Mouse (Mus musculus) spleen, postnatal 36 days (tissue): ENCODE results near the gene Gm45062.

ENCODE experiments used
- DNase-seq, 2 experiments: peaks; one replicate each; pipeline ENCODE4 v3.0.0; 2022; ENCODE audit warnings: low spot score in 2 of 2, mixed read lengths in 1 of 2

Gm45062 gene

DNA sequence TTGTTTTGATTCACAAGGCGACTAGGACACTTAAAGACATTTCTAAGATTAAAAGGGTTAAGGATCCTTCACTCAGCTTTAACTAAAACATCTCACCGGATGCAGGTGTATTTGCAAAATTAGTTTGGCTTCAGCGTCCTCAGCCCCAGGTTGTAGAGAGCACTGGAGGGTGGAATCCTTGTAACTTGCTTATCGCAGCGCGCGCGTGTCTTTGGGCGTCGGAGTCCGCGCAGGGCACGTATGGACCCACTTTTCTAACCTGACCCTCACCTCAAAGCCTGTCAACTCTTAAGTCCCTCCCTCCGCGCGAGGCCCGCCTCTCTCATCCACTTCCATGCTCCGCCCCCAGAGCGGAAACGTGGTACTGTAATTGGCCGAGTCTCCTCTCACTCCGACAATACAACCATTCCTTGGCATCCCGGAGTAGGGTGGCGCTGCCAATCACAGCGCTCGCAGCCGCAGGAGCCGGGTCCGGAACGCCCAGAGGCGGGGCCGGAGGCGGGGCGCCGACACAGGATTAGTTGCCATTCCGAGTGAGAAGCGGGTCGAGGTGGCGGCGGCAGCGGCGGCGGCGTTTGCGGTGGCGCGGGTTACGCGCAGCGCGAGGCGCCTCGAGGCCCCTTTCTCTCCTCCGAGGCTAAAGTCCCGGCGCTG lies 249.8 kb downstream of the Gm45062 start:
- DNase-seq = peak; percentile 99 to 100

DNA sequence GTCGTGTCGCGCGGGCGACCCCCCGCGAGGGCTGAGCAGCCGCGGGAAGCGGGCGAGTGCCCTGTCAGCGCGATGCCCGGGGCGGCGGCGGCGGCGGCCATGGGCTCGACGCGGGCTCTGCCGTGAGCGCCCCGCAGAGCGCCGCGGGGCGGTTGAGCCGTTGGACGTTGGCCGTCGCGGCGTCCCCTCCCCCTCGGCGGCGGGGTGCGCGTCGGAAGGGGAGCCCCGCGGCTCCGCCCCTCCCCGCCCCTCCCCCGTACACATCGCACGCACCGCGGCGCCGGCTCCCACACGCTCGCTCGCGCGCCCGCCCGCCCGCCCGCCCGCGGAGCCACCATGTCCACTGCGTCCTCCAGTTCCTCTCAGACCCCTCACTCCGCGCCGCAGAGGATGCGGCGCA lies 250.3 kb downstream of the Gm45062 start, which contains the start of gene Glcci1:
TSS of gene Glcci1 (plus strand) at position 50 of the 400 bp plus-strand sequence.
- DNase-seq = peak; percentile 71 to 74

DNA sequence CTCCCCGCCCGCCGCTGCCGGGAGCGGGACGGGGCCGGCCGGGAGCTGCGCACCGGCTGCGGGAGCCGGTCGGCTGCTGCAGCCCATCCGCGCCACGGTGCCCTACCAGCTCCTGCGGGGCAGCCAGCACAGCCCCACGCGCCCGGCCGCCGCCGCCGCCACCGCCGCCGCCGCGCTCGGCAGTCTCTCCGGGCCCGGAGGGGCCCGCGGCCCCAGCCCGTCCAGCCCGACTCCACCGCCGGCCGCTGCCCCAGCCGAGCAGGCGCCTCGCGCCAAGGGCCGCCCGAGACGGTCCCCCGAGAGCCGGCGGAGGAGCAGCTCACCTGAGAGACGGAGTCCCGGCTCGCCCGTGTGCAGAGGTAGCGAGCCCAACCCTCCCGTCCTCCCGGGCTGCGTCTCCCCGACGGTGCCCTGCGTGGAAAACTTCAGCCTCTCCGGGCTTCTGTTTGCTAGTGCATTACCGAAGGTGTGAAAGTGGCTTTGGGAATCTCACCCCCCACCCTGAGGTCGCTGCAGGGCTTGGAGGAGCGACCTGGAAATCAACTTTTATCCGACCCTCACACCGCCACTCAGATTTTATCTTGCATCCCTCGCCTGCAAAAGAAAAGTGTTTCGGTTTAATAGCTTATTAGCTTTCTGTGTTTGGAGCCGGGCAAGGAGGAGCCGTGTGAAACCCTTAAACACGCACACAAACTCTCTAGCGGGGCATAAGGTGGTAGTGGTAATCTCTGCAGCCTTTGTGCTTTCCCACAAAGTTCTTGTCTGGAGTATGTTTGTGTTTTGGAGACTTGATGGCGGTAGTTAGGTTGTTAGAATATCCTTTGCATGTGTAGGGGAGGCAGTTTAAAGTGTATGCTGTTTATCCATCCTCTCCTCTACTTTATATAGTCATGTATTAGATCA lies 251.0 kb downstream of the Gm45062 start:
- DNase-seq = peak in 1 of 2 experiments; percentile 44

DNA sequence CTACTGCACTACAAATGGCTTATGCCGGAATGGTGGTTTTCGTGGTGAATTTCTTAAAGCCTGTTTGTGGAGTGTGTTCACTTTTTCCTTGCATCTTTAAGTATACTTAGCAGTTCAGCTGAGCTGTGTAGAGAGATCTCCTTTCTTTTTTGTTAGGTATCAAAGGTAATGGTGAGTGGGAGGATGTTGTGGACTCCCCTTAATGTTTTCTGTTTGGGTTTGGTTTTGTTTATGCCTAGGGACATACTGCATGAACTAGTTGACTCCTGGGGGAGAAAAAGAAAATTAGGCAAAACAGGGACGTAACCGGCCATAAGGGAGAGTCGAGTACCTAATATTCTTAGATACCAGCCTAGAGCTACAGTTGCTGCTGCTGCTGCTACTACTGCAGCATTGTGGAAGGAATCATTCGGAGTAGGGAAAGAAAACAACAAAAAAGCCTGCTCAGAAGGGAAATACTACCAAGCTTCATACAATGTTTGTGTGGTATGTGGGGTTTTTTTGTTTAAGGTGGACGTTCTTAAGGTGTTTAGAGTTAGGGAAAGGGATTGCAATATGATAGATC lies 251.7 kb downstream of the Gm45062 start:
- DNase-seq = no peak

DNA sequence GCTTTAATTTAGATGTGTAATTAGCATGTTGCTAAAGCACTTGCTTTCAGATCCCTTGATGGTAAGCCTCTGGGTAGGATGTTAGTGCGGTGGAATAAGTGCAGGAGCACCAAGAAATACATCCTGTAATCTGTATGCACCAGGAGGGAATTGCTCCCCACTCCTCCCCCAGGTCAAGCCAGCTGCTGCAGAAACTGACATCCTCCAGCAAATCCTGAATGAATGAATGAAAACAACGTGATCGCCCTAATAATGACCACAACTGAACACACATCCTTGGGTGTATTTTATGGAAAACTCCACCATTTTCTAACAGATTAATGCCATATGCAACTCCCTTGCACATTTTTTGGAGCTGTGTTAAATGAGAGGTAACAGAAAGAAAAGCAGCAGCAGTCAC lies 252.2 kb downstream of the Gm45062 start:
- no peak for DNase-seq

DNA sequence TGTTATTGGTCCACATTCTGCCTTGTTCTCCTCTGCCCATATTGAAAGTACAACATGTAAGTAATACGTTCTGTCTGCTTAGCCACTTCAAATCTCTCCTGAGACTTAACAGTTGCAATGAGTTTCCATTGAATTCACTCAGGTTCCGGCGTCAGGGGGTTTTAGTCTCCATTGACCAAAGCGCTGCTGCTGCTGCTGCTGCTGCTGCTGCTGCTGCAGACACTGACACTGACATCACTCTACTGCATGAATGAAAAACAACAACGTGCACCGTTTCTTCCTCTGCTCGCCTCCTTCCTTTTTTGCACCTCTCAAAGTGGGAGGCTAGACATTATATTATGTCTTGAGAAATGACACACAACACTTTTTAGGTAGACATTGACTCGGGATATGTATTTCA lies 253.2 kb downstream of the Gm45062 start:
- peak in 1 of 2 experiments; percentile 24 for DNase-seq

DNA sequence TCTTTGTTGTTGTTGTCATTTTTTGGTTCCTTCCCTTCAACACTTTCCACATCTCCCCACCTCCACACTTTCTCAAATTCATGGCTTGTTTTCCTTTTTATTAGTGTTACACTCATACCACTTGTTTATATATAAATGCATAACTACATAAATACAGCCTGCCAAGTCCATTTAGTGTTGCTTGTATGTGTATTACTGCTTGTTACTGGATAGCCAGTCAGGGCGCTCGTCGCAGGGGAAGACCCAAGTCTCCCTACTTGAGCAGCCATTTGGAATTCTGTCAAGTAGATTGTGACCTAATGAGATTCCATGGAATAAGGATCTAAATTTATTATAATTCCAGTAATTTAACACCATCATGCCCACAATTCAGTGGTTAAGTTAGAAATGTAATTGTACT lies 260.4 kb downstream of the Gm45062 start:
- no peak for DNase-seq

DNA sequence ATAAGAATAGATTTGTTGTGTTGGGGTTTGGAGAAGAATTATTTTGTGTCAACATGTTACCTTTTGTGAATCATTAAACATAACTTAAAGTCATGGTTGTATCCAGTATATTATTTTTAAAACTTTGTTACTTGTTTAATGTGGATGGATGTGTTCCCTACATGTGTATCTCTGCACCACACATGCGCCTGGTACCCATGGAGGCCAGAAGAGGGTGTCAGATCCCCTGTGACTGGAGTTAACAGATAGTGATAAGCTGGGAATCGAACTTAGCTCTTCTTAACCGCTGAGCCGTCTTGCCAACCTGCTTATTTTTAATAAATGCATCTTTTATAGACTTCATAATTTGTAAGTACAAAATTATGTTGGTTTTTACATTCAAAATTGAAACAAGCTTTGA lies 262.0 kb downstream of the Gm45062 start:
- no peak for DNase-seq

DNA sequence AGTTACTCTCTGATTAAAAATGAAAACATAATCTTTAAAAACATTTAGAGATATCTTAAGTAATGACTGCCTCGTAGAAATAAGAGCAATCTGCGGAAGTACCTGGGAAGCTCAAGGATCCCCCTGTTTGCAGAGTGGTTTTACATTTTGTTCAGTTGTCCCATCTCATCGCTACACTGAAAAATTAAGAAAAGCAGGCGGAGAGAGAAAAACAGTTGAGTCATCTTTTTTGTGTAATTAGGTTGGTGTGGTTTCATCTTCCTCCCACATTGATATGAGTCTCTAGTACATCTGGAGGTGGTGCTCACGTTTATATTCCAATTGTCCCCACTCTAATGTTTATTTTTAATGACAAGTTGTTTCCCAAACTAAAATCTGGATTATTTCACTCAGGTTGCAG lies 265.5 kb downstream of the Gm45062 start:
- no peak for DNase-seq

DNA sequence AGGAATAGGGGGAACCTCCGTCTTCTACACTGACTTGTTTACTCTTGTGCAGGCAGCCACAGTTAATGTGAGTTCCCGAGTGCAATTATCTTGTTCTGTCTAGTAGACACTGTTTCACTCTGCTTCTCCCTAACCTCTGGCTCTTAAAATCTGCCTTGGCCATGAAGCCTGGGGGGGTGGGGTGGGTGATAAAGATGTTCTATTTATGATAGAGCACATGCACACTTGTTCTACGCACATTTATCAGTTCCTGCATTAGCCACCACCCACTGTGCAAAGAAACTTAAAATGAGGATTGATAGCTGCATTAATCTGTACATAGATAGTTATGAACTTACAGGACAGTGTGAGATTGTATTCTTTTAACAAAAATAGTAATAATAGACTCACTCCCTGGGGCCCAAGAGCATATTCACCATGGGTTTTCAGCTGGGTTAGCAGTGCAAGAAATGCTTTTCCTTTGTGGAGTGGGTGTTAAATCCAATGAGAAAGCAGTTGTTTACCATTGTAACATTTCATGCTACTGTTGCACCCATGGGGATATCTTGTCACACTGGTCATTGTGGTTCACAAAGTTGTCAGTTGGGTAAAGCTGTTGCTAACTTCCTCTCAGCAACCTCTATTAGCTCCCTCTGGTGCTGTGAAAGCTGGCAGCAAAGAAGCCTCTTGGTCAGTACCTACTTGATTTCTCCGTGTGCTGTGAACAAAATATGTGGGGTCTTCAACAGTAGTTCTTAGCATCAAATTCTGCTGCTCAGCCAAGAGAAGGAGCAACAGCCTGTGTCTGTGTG lies 272.0 kb downstream of the Gm45062 start:
- no peak for DNase-seq

DNA sequence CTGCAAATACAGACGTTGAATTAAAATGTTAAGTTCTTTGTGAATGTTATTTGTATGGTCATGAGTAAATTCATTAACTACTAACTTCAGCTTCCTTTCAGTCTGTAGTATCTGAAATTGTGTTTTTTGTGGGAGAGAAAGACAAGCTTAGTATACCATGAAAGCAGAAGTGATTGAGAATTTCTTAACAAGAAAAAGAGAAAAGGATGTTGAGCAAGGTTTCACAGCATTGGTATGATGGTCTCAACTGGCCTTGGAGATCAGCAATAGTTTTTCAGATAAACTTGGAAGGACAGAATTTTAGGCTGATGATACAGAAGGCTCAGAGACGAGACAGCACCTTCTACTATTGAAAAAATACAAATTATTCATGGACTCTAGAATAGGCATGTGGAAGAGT lies 277.7 kb downstream of the Gm45062 start:
- DNase-seq = no peak

DNA sequence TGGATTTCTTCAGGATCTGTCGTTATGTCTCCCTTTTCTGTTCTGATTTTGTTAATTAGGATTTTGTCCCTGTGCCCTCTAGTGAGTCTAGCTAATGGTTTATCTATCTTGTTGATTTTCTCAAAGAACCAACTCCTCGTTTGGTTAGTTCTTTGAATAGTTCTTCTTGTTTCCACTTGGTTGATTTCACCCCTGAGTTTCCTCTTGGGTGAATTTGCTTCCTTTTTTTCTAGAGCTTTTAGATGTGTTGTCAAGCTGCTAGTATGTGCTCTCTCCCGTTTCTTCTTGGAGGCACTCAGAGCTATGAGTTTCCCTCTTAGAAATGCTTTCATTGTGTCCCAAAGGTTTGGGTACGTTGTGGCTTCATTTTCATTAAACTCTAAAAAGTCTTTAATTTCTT lies 282.3 kb downstream of the Gm45062 start:
- DNase-seq = peak in 1 of 2 experiments; percentile 24

DNA sequence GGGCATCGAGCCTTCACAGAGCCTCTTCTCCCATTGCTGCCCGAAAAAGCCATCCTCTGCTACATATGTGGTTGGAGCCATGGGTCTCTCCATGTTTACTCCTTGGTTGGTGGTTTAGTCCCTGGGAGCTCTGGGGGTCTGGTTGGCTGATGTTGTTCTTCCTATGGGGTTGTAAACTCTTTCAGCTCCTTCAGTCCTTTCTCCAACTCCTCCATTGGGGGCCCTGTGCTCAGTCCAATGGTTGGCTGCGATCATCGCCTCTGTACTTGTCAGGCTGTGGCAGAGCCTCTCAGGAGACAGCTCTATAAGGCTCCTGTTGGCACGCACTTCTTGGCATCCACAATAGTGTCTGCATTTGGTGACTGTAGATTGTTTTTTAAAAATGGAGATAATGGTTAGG lies 285.6 kb downstream of the Gm45062 start:
- DNase-seq = no peak

DNA sequence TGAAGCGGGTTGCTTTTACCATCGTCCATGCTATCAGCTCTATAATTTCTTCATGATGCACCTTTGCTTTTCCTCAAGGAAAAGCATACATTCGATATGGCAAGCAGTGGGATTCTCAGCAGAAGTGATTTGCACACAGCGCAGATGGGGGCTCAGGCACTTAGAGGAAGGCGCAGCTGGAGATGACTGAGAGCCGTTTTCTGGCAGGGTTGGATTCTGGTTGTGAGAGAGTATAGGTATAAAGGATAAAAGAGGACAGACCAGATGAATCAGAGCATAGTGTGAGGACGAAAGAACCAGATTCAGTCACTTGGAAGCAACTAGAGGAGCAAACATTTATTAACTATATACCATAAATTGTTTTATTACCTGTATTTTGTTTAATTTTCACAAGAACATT lies 286.5 kb downstream of the Gm45062 start:
- no peak for DNase-seq

DNA sequence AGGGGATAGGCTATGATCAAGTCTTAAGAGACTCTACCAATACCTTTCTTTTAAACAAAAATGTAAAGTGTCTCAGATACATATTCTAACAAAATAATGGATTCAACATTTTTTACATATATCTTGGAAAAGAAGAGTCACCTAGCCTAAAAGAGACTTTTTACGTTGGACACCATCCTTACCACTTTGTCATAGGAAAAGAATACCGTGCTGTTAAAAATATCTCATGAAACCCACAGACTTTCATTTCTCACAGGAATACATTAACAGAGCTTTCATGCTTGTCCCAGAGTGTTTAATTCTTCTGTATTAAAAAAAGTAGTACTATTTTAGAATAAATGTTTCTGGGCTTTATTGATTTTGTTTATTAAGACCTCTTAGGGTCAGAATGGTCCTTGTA lies 291.9 kb downstream of the Gm45062 start:
- DNase-seq = no peak

DNA sequence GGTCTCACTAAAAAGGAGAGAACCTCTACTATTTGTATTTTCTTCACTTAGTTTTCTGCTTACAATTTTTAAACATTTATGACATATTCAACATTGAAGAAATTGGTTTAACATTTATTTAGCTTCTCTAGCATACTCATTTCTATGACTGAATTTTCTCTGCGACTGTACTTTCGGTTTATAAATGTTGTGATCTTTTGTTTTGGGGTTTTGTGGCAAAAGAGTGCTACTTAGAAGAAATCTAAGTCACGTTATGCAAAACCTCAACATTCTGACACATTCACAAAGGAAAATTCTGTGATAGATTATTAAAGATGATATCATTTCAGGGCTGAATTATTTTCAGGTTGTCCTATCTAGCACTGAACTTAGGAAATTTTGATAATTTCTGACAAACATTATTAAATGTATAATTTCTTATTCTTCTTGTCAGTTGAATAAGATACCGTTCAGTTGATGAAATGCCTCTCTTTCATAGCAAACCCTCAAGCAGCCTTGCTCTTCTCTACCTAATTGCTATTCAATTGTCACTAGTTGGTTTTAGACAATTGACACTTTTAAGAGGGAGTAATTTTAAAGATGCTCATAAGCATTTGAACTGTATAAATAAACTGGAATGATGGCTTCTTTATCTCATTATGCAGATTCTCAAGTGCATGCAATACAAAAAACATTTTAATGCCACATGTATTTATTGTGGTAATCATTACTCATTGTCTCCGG lies 297.8 kb downstream of the Gm45062 start:
- DNase-seq = no peak

DNA sequence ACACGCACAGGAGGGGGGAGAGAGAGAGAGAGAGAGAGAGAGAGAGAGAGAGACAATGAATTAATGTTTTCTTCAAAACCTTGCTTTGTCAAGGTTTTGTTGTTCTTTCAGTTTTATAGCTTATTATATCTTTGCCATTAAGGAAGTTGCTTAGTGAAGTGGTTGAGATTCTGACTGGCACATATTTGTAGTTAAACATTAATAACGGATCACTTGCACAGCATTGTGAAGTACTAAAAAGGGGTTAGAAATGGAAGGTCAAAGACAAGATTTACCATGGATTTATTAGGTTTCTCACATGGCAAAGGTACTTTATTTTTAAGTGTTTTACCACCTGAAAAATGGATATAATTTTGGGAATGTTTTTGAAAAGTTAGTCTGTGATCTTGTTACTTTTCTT lies 301.4 kb downstream of the Gm45062 start:
- DNase-seq = no peak

DNA sequence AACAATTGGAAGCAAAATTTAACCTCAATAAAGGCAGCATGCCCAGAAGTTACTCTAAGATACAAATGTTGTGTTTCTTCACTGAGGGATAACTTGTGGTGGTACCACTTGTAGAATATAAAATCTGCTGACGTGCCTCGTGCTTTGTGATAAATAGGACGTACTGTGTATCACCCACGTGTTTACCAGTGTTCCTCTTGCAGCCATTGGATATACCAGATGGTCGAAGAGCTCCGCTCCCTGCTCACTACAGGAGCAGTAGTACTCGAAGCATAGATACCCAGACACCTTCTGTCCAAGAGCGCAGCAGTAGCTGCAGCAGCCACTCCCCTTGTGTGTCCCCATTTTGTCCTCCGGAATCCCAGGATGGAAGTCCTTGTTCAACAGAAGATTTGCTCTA lies 323.1 kb downstream of the Gm45062 start:
- DNase-seq = no peak

DNA sequence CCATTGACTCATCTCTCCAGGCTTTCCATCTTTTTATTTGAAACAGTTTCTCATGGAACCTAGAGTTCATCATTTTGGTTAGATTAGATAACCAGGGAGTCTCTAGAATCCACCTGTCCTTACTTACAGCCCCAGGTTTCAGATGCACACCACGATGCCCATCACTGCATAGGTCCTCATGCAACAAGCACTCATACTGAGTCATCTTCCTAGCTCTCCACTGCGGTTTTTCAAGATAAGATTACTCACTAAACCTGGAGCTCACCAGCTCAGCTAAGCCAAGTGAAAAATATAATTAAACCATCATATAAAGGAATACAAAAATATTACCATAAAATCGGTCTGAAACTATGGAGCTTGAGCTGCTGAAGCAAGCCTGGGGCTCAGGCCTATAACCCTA lies 324.6 kb downstream of the Gm45062 start:
- no peak for DNase-seq

DNA sequence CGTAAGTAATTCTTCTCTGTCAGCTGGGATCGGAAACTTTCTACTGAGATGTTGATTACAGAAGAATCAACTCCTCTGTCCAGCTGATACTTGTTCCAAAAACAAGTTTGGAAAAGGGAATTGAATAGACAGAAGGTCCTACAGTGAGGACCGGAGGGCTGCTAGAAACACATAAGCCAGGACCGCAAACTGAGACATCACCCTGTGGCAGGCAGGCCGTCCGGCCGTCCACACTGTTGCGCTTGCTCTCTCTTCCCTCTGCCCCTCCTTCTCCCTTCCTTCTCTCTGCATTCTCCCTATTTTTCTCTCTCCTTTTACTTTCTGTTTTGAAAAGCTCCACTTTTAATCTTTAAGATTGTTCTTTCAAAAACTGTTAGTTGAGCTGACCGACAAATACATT lies 332.4 kb downstream of the Gm45062 start:
- no peak for DNase-seq

DNA sequence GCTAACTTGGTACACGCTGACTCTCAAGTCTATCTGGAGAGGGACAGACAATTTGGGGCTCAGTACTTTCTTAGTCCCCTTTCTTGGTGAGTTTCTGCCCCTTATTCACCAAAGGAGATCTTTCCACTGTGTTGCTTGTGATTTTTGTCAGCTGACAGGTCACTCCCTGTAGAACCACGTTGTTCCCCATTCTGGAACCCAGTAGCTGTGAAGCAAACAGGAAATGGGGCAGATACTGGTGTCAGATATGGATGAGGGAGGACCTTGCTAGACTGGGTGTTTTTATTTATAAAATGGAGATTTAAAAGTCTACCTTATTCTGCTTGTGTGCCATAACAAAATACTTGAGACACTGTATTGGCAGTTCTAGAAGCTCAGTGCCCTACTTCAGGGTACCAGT lies 358.1 kb downstream of the Gm45062 start:
- peak in 1 of 2 experiments; percentile 9 for DNase-seq
